Mouse (Mus musculus) kidney, postnatal 36 days (tissue): ENCODE measurements around the gene Rpn2.

Experiments used
- DNase-seq, 2 experiments: peaks; one replicate each; pipeline ENCODE4 v3.0.0; 2021 to 2022; ENCODE audit warnings: mixed read lengths in 2 of 2

The Rpn2 gene

DNA sequence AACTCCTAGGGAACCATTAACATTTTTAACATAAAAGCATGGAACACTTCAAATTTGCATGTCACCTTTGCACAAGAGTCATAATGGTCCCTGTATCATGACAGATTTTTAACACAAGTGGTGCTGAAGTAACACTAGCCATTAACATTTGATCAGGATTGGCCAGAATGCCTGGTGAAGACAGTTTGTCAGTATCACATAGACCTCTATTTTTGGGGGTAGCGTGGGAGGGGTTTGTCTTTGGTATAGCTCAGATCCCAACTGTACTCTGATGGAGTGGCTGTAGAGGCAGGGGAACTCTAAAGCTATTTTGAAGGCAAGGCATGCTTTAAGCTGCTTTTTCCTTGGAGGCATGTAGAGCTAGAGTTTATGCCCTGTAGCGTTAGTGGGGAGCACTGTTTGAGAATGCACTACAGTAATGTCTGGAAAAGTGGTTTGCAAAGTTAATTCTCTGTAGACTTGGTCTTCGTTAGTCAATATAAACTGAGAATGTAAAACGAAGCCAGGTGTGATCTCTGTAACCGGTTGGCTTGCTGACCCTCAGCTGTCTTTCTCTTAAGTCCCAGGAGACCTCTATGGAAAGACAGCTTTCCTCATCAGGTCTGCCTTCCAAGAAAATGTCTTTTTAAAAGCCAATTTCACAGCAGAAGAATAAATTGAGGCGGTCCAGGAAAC lies 32.3 kb downstream of the Rpn2 start:
- DNase-seq = no peak

GRCm38 (mm10) chr2:157313718-157314117 lies 34.9 kb downstream of the Rpn2 start:
- DNase-seq = no peak

DNA sequence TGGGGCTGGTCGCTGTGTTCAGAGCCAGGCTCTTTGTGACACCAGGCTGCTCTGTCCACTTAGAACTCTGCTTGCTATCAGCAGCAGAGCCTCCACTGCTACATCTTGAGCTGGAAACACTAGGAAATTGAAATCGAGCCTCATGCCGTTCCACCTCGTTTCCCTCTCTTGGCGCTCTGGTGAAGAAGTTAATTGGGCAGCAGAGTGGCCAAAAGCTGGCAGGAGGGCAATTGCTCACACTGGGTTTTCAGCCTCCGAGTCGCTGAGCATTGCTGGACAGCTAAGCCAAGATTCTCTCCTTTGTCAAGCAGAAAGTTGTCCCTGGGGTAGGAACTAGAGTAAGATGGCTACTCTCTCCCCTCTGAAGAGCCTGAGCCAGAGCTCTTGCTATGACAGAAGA lies 35.5 kb downstream of the Rpn2 start:
- DNase-seq = peak; percentile 18 to 30

GRCm38 (mm10) chr2:157315486-157315885 lies 36.7 kb downstream of the Rpn2 start:
- no peak for DNase-seq

GRCm38 (mm10) chr2:157316358-157316933 lies 37.6 kb downstream of the Rpn2 start:
- no peak for DNase-seq

DNA sequence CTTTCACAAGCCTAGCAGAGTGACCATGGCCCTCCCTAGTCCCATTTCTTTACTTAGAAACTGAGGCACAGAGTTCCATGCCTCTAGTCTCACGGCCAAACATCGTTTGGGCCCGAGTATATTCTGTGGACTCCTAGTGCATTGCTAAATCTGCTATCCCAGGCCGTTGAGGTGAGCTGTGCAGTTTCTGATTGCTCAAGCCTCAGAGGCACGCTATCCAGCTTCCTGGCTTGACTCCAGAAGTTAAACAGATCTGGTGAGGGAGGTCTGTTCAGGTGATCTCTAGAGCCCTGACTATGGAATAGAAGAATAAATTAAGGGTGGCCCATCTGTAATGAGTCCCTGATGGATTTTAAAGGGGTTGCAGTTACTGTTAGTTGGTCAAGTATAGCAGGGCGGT lies 38.4 kb downstream of the Rpn2 start:
- no peak for DNase-seq

GRCm38 (mm10) chr2:157320135-157320534 lies 41.3 kb downstream of the Rpn2 start:
- DNase-seq = no peak

DNA sequence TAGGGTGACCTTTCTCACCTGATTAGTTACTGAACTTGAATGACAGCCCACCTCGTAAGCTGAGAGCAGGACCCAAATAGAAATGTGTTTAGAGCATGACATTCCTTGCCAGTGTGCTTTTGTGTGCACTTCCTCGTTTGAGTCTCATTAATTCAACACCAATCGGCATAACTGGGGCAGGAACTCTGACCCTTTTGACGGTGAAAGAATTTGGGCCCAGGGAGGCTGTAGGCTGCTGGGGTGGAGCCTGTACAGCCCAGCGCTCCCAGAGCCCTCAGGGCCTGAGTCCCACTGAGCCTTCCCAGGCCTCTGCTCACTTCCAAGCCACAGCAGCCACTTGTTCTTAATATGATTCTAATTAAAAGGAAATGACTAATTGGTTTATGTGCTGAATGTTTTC lies 42.1 kb downstream of the Rpn2 start:
- peak; percentile 25 to 26 for DNase-seq

- no peak for DNase-seq
These were observed 43.4 kb downstream of the Rpn2 start for GRCm38 (mm10) chr2:157322029-157322766.

DNA sequence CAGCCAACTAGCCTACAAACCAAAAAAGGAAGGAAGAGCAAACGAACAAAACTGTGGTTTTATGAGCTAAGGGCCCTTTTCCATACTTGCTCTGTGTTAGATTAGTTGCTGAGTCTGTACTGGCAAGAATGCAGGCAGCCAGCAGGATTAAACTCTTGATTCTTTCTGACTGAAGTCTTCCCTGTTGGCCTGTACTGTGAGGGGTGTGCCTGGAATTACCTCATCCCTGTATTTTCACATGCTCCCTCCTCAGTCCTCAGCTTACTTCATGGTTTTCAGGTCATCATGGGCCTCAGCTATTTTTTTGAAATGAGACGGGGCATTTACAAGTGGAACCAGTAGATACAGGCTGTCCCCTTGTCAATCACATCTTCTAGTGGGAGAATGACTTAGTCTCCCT lies 46.4 kb downstream of the Rpn2 start:
- no peak for DNase-seq

DNA sequence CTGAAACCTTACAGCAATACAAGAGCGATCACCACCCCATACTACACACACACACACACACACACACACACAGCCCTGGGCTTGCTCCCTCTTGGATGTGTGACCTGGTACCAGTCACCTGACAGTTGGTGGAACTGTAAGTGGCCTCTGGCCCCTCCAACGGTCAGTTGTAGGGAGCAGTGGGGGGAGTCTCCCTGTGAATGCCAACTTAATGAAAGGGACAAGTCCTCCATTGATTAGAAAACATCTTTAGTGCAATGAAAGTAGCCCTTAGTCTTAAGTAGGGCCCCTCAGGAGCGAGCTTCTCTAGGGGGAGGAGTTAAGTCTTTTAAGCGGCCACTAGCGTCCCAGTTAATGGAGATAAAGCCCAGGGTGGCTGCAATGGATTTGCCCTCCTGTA lies 49.3 kb downstream of the Rpn2 start:
- no peak for DNase-seq

GRCm38 (mm10) chr2:157328570-157328969 lies 49.8 kb downstream of the Rpn2 start:
- DNase-seq = no peak

DNA sequence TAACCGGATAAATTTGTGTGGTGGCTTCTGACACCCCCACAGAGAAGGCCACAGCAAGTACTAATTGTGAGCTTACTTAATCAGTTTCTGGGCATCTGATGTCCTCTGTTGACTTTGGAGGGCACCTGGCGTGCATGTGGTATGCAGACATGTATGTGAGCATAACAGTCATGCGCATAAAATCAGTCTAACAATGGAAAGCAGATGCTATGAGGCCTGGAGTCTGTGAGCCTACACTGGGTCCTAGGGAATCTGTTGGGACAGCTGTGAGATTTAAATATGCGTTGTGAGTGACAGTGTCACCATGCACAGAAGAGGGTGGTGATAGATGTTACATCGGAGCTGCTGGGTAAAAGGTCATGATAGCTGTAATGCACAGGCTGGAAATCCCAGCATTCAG lies 53.2 kb downstream of the Rpn2 start:
- no peak for DNase-seq

DNA sequence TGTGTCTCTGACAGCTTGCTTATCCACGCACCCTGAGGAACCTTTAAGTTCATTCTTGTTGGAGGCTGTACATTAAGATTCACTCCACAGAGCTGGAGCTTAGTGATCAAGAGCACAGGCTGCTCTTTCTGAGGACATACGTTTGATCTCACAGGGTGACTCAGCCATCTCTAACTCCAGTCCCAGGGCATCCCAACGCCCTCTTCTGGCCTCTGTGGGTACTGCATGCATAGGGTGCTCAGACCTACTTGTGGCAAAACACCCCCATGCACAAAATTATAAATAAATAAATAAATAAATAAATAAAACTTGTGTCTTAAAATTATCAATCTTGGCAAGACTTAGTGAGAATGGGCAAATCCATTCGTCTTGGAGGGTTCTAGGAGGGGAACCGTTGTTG lies 59.8 kb downstream of the Rpn2 start:
- peak; percentile 48 to 80 for DNase-seq

- peak; percentile 17 to 18 for DNase-seq
These were observed 60.7 kb downstream of the Rpn2 start for GRCm38 (mm10) chr2:157339532-157339931.

GRCm38 (mm10) chr2:157340221-157340741 lies 61.5 kb downstream of the Rpn2 start:
- peak in 1 of 2 experiments; percentile 31 for DNase-seq

DNA sequence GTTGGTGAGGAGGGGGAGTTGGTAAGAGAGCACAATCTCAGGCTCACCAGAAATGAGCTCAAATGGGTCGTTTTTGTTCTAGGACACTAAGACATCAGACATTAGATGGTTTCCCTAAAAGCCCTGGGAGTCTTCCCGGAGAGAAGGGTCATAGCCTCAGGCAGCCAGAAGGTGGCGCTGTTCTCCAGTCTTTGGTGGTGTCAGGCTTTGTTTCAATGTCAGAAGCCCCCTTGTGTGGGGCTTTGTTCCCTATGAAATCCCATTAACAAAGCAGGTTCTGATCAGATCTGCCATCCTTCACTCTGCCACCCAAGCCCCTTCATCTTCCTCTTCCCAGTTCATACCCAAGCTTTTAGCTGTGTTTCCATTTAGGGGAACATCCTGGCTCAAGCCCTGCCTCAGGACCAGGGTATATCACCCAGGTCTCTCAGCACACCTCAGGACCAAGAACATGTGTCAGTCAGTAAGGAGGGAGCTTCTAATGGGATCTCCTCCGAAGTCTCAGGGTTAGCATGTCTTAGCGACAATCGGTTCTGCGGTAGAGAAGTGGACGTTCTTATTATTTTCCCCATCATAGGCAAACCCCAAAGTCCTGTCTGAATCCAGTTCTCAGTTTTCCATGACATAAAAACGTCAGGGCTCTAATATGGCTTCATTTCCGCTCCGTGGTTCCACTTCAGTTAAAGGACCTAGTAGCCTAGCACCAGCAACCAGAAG lies 62.9 kb downstream of the Rpn2 start:
- peak; percentile 37 to 75 for DNase-seq

- no peak for DNase-seq
These were observed 63.6 kb downstream of the Rpn2 start for GRCm38 (mm10) chr2:157342328-157342926.

DNA sequence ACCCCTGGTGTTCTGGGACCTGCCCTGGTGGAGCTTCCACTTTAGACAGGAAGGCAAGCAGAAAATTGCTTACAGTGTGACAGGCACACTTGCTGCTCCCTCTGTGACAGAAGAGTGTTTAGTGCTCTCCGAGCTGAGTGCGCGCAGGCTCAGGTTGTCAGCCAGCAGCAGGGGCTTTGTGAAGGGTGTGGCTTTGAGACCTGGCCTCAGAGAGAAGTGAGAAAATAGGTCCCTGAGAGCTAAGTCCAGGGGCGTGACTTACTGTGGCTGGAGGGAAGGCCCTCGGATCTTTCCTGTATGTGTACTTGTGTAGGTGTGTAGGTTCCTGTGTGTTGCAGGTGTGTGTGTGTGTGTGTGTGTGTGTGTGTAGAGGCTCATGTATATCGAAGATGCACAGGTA lies 64.5 kb downstream of the Rpn2 start:
- no peak for DNase-seq

GRCm38 (mm10) chr2:157347361-157348159 lies 68.7 kb downstream of the Rpn2 start, which contains the start of gene Ghrh:
TSS of gene Ghrh (minus strand) at chr2:157347506.
- no peak for DNase-seq

GRCm38 (mm10) chr2:157349121-157349778 lies 70.4 kb downstream of the Rpn2 start:
- DNase-seq = no peak
